Mouse (Mus musculus) left cerebral cortex, postnatal 14 days (tissue): Measurements from ENCODE around the gene Zfp846. TPM values are rescaled to one million over a fixed set of nuclear protein-coding genes. Genes with fewer than 3 reads are reported as not detected.
A peak's percentile ranks its signal among the peaks of the same experiment; 100 is the strongest.
"Not testable (repeated sequence)": the region's sequence is repeated elsewhere in the genome, so short reads cannot be mapped to it uniquely, and the experiment has no call there.

ENCODE experiments used
- DNase-seq, 2 experiments: peaks; one replicate each; pipeline ENCODE4 v3.0.0; 2021 to 2022; ENCODE audit warnings: low spot score in 2 of 2, mixed read lengths in 1 of 2
- intact Hi-C: fragments of 180-260 bp; cut with DNase I; formaldehyde crosslinking; loops from one replicate; pipeline ENCODE4 v1.15.1; 2025
- total RNA-seq, 2 experiments: library from RNA; stranded (reverse); gene quantifications; 2 replicates each; pipeline ENCODE4 v1.2.3; 2021

Gene Zfp846
- total RNA-seq, 2 experiments from 2014 or later, result 18.3 to 24.4 TPM

- intact Hi-C loops, result no loop called here
- DNase-seq, result no peak
These were observed 50.2 kb downstream of the Zfp846 start for GRCm38 (mm10) chr9:20631332-20631731.

GRCm38 (mm10) chr9:20635676-20636075 lies 54.6 kb downstream of the Zfp846 start:
- DNase-seq, intact Hi-C loops: not testable (repeated sequence)

DNA sequence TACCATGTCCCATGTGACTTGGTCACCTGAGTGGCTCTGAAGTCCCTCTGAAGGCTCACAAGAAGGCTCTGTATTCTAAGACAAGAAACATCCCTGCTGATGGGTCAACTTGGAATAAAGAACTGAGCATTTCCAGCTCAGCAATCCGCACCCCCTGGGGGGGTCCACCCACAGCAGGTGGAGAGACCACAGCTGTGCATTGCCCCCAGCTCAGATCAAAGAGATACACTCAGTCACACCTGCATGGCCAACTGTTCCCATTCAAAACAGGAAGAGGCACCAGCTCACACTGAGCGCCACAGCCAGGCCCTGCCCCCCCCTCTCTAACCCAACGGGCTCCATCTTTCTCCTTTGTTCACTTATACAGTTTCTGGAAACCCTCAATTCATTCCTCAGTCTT lies 55.2 kb downstream of the Zfp846 start:
- intact Hi-C loops, result no loop called here
- no peak for DNase-seq

DNA sequence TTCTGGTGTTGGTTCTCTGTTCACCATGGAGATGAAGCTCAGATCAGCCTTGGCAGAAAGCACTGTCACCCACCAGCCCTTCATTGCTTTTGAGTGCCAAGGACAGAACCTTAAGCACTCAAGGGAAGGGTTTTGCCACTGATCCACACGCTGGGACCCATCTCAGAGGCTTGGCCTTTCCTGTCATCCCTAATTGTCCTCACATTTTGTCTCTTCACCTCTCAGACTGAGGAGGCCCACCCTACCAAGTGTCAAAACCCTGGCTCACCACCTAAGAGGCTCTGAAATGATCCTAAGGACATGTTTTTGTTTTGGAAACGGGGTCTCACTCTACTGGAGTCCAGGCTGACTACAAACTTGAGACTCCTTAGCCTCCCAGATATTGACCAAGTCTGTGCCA lies 55.7 kb downstream of the Zfp846 start:
- DNase-seq, result no peak
- intact Hi-C loops, result no loop called here

GRCm38 (mm10) chr9:20638552-20638951 lies 57.5 kb downstream of the Zfp846 start:
- intact Hi-C loops, result no loop called here
- no peak for DNase-seq

- intact Hi-C loops, result no loop called here
- no peak for DNase-seq
These were observed 58.4 kb downstream of the Zfp846 start for GRCm38 (mm10) chr9:20639486-20639885.

DNA sequence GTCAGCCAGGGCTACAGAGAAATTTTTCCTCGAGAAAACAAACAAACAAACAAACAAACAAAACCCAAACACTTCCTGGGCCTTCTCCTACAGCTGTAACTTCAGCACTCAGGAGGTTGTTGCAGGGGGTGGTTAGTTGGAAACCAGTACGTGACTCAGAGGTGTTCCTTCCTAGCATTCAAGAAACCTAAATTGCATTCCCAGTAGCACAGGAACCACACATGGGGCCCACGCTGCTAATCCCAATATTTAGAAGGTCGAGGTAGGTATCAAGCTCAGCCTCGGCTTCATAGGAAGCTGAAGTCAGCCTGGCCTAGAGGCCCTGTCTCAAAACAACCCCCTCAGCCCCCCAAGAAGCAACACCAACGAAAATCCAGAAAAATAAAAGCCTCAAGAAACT lies 60.4 kb downstream of the Zfp846 start:
- intact Hi-C loops, result loop anchor here (10.0 kb wide), 1 partner anchor 177 kb away; the partner anchor contains the start of gene Zfp26
- no peak for DNase-seq

- intact Hi-C loops, result loop anchor here (10.0 kb wide), 1 partner anchor 177 kb away; the partner anchor contains the start of gene Zfp26
- DNase-seq, result peak; percentile 56 to 73
These were observed 61.2 kb downstream of the Zfp846 start, which contains the start of gene Ubl5 for GRCm38 (mm10) chr9:20642101-20642895. Gene Ubl5, plus strand, starts transcription at chr9:20642878.

- intact Hi-C loops, result loop anchor here (10.0 kb wide), 1 partner anchor 178 kb away; the partner anchor contains the start of gene Zfp26
- peak; percentile 69 to 75 for DNase-seq
These were observed 61.9 kb downstream of the Zfp846 start for GRCm38 (mm10) chr9:20642896-20643466.

DNA sequence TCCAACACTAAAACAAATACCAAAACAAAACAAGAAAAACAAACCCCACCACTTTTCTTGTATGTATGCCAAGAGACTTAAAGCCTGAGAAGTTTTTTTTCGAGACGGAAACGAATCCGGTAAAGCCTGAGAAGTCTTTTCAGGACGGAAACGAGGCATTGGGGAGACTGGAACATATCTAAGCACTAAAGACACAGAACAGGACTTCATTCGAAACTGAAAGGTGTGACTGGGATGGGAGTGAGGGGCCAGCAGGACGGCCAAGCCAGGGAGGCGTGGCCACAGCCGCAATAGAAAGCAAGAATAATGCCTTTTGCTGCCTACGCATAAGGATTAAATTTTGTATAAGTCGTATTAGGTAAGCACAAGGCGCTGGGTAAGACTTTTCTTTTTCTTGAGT lies 62.7 kb downstream of the Zfp846 start:
- no peak for DNase-seq
- intact Hi-C loops, result loop anchor here (2.0 to 10.0 kb wide), 2 partner anchors 37 to 179 kb away; partner anchors contain the start of gene Zfp26

DNA sequence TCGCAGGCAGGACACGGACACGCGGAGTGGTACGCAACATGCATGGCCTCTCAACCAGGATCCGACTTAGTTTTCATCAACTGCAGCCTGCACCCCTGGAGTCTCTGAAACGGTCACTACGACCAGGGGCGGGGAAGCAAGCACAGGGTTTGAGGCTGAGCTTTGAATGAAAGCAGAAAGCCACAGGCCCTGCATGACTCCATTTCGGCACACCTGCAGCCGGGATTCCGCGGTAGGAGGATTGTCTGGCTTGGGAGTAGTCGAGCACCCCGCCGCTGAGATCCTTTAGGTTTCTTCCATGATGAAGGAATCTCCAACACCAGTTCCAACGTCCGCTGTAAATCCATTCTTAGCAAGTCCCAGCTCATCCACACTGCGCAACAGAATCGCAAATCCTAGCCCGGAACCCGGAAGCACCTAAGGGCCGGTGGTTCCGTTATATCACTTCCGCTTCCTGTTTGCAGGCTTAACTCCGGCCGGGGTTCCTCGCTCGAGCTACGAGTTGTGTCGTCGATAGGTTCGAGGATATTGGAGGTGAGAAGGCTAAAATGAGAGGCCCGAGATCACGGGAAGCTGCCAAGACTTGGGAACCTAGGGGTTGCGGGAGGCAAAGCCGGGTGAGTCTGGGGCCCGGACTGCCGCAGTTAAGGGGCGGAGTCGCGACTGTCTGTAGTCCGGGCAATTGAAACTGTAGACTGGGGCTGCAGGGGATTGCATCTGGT lies 63.4 kb downstream of the Zfp846 start, which contains the start of gene Fbxl12:
Fbxl12 (minus strand) TSS at position 408 of the 722 bp plus-strand sequence.
- peak; percentile 67 to 73 for DNase-seq

GRCm38 (mm10) chr9:20645121-20645520 lies 64.0 kb downstream of the Zfp846 start:
- intact Hi-C loops, result loop anchor here (2.0 to 10.0 kb wide), 2 partner anchors 38 to 180 kb away; partner anchors contain the start of gene Zfp26
- DNase-seq, result no peak

More for the DNA sequence above, 63.4 kb downstream of the Zfp846 start, which contains the start of gene Fbxl12:
- intact Hi-C loops, result loop anchor here (2.0 to 10.0 kb wide), 2 partner anchors 38 to 180 kb away; partner anchors contain the start of gene Zfp26

DNA sequence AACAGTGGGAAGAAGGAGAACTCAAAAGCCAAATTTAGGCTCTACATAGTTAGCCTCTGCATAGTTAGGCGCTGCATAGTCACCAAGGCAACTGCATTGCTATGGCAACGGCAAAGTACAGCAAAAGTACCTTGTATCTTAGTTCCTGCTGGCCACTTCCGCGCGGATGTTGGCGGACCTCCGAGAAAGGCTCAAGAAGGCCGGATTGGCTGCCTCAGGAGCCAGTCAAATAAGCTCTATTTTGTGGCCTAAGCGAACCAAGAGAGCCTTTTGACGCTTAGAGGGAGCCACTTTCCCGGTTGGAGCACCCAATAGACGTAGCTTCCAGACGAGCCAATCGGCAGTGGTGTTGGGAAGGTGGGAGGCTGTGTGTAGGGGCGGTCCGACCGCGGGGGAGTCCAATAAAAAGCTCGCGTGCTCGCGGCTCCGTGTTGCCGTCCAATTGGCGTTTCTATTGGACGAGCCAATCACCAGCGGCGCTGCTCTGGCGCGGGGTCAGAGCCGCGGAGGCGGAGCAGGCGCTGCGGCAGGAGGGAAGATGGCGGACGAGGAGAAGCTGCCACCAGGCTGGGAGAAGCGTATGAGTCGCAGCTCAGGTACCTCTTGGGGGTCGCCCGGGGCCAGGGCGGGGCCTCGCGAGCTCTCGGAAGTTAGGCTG lies 70.6 kb downstream of the Zfp846 start, which contains the start of gene Pin1:
Pin1 (plus strand) TSS at position 494 of the 658 bp plus-strand sequence.
- intact Hi-C loops, result no loop called here
- peak; percentile 100 for DNase-seq

GRCm38 (mm10) chr9:20652260-20652658 lies 71.2 kb downstream of the Zfp846 start:
- intact Hi-C loops, result no loop called here
- DNase-seq, result no peak

DNA sequence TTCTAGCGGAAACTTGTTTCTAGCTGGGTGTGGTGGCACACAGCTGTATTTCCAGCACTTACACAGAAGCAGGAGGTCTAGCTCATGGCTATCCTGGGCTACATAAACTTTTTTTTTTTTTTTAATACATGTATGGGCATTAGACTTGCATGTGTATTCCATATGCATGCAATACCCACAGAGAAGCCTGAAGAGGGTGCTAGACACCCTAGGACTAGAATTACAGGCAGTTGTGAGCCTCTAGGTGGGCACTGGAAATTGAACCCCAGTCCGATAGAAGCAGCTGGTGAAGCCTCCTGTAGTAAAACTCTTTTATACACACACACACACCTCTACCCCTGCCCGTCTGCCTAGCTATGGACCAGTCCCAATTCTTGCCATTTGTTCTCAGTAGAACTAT lies 72.8 kb downstream of the Zfp846 start:
- intact Hi-C loops, result no loop called here
- no peak for DNase-seq
